In the genomic region with DNA sequence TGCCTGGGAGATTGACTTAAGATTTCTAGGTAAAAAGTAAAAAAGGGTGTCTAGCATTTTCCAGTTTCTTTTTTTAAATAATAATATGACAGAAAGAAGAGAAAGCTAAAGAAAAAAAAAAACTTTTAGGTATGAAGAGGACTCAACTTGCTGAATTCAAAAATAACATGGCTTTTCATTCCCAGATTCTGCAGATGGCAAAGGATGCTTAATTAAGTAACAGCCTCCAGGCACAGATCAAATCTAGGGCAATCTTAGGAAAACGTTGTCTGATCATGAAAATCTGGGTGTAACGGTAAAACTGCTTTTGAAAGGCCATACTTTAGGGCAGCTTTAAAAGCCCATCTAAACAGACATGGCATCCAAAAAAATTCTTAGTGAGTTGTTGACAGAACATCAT, we compare ENCODE assay signal across 19 mouse cellular contexts.
DNase-seq lines count a peak whose midpoint lies in the region; ATAC-seq and TF ChIP-seq lines count a peak whose summit lies in the region.
"Had no signal": no experiment of that assay in that cellular context is flagged by ENCODE, and none has a peak within 500 bp of the region (broad histone marks: within the 10 kb centered on the region; RNA-seq: fewer than 3 reads in every experiment).

No protein-coding gene starts in this region.

- peak; percentile 90 for ATAC-seq in frontal cortex, adult (ENCODE audit: low TSS enrichment)
- no peak for ATAC-seq in midbrain, postnatal 0 days (ENCODE audit: low FRiP score)
- no peak for ATAC-seq in midbrain, embryonic 14.5 days (ENCODE audit: low FRiP score, low TSS enrichment)
- ATAC-seq in liver, postnatal 0 days = no peak
- ATAC-seq: forebrain, embryonic 13.5 days; forebrain, embryonic 15.5 days; forebrain, postnatal 0 days had no signal

- no peaks in the 10 kb centered on the region for H3K4me1 ChIP-seq in midbrain, postnatal 0 days (ENCODE audit: insufficient read depth, low read length)
- H3K4me1 ChIP-seq in midbrain, embryonic 14.5 days (ENCODE audit: control insufficient read depth, insufficient read depth, low read length) = no peaks in the 10 kb centered on the region
- H3K4me1 ChIP-seq in liver, postnatal 0 days (ENCODE audit: insufficient read depth) = no peaks in the 10 kb centered on the region
- H3K4me1 ChIP-seq: embryonic facial prominence, embryonic 10.5 days; embryonic facial prominence, embryonic 12.5 days; forebrain, embryonic 13.5 days; forebrain, embryonic 15.5 days had no signal

- no peak for TF ChIP-seq EP300 in liver, postnatal 0 days (IDR thresholded peaks at IDR 0.05; ENCODE audit: low read depth)

- no peaks in the 10 kb centered on the region for H3K9me3 ChIP-seq in midbrain, postnatal 0 days (ENCODE audit: low read length)
- no peaks in the 10 kb centered on the region for H3K9me3 ChIP-seq in midbrain, embryonic 14.5 days (ENCODE audit: control insufficient read depth, low read length)
- H3K9me3 ChIP-seq in liver, postnatal 0 days (ENCODE audit: low read length) = no peaks in the 10 kb centered on the region
- H3K9me3 ChIP-seq: embryonic facial prominence, embryonic 12.5 days; forebrain, embryonic 13.5 days; forebrain, embryonic 15.5 days had no signal

- TF ChIP-seq CTCF in midbrain, postnatal 0 days (IDR thresholded peaks at IDR 0.05) = no peak
- TF ChIP-seq CTCF in liver, postnatal 0 days (IDR thresholded peaks at IDR 0.05; ENCODE audit: low read depth) = no peak

- DNase-seq in frontal cortex, postnatal 25 days (ENCODE audit: low spot score in 2 of 2) = no peak
- peak; percentile 20 for DNase-seq in midbrain, postnatal 0 days (ENCODE audit: low spot score)
- DNase-seq in midbrain, embryonic 14.5 days = no peak
- peak; percentile 2 for DNase-seq in right cerebral cortex, adult 18-20 months
- DNase-seq in right cerebral cortex, adult 2 months (ENCODE audit: low spot score in 2 of 2) = no peak
- peak; percentile 39 for DNase-seq in telencephalon, adult 2 months (ENCODE audit: low read depth, low spot score)
- no peak for DNase-seq in liver, postnatal 0 days
- DNase-seq: adrenal gland, adult 2 months; adrenal gland, postnatal 10 days; adrenal gland, postnatal 25 days; cerebellum, adult 11-12 months; cerebellum, postnatal 10 days; cerebellum, postnatal 25 days; forebrain, postnatal 0 days had no signal

- no peak overlapping the region for H3K4me3 ChIP-seq in midbrain, postnatal 0 days (ENCODE audit: low read depth, low read length)
- H3K4me3 ChIP-seq in midbrain, embryonic 14.5 days (replicated peaks; ENCODE audit: low read depth, low read length) = no peak overlapping the region
- no peak overlapping the region for H3K4me3 ChIP-seq in liver, postnatal 0 days (ENCODE audit: low read depth, low read length)
- H3K4me3 ChIP-seq: embryonic facial prominence, embryonic 10.5 days; embryonic facial prominence, embryonic 12.5 days; forebrain, embryonic 13.5 days; forebrain, embryonic 15.5 days had no signal

- H3K27ac ChIP-seq in midbrain, postnatal 0 days (ENCODE audit: low read depth, low read length) = no peak overlapping the region
- no peak overlapping the region for H3K27ac ChIP-seq in midbrain, embryonic 14.5 days (replicated peaks; ENCODE audit: low read depth, low read length)
- H3K27ac ChIP-seq in liver, postnatal 0 days (ENCODE audit: low read depth) = no peak overlapping the region
- H3K27ac ChIP-seq: embryonic facial prominence, embryonic 10.5 days; embryonic facial prominence, embryonic 12.5 days; forebrain, embryonic 13.5 days; forebrain, embryonic 15.5 days had no signal

- H3K27me3 ChIP-seq in midbrain, postnatal 0 days (ENCODE audit: insufficient read depth, low read length) = no peaks in the 10 kb centered on the region
- H3K27me3 ChIP-seq in midbrain, embryonic 14.5 days (ENCODE audit: control insufficient read depth, insufficient read depth, low read length) = no peaks in the 10 kb centered on the region
- H3K27me3 ChIP-seq in liver, postnatal 0 days (ENCODE audit: insufficient read depth, low read length) = no peaks in the 10 kb centered on the region
- H3K27me3 ChIP-seq: embryonic facial prominence, embryonic 12.5 days; forebrain, embryonic 13.5 days; forebrain, embryonic 15.5 days had no signal

- H3K4me2 ChIP-seq in midbrain, postnatal 0 days (ENCODE audit: low read depth, low read length, poor library complexity, severe bottlenecking) = no peak overlapping the region
- no peak overlapping the region for H3K4me2 ChIP-seq in midbrain, embryonic 14.5 days (ENCODE audit: low read length)
- H3K4me2 ChIP-seq in liver, postnatal 0 days (ENCODE audit: low read depth, low read length) = no peak overlapping the region
- H3K4me2 ChIP-seq: embryonic facial prominence, embryonic 12.5 days; forebrain, embryonic 13.5 days; forebrain, embryonic 15.5 days had no signal

- WGBS in midbrain, postnatal 0 days = 62% methylated on average over 2 of the region's 2 CpGs
- 72% methylated on average over 2 of the region's 2 CpGs for WGBS in midbrain, embryonic 14.5 days
- WGBS in liver, postnatal 0 days (ENCODE audit: insufficient replicate concordance) = 80% methylated on average over 2 of the region's 2 CpGs

- no peaks in the 10 kb centered on the region for H3K36me3 ChIP-seq in midbrain, postnatal 0 days (ENCODE audit: insufficient read depth, low read length)
- no peaks in the 10 kb centered on the region for H3K36me3 ChIP-seq in midbrain, embryonic 14.5 days (ENCODE audit: control insufficient read depth, insufficient read depth, low read length)
- H3K36me3 ChIP-seq in liver, postnatal 0 days (replicated peaks; ENCODE audit: insufficient read depth, low read length) = no peaks in the 10 kb centered on the region
- H3K36me3 ChIP-seq: embryonic facial prominence, embryonic 10.5 days; embryonic facial prominence, embryonic 12.5 days; forebrain, embryonic 15.5 days had no signal

- no peak overlapping the region for H3K9ac ChIP-seq in midbrain, postnatal 0 days (replicated peaks; ENCODE audit: low read length, poor library complexity, severe bottlenecking)
- H3K9ac ChIP-seq in midbrain, embryonic 14.5 days (replicated peaks; ENCODE audit: low read length) = no peak overlapping the region
- H3K9ac ChIP-seq in liver, postnatal 0 days (replicated peaks) = no peak overlapping the region
- H3K9ac ChIP-seq: embryonic facial prominence, embryonic 12.5 days; forebrain, embryonic 13.5 days; forebrain, embryonic 15.5 days; forebrain, postnatal 0 days had no signal

Comparison
In these comparisons a context has a peak if more than half of its experiments do, and no peak if none do; other contexts are left out.
1. DNase-seq: peak in midbrain, postnatal 0 days (single experiment), right cerebral cortex, adult 18-20 months (single experiment) and telencephalon, adult 2 months (single experiment); none in frontal cortex, postnatal 25 days (0 of 2), midbrain, embryonic 14.5 days (single experiment), right cerebral cortex, adult 2 months (0 of 2) and liver, postnatal 0 days (single experiment).